Mouse (Mus musculus) G1E (cell line): ENCODE data around the gene Ctc1.

Experiments used
- CTCF ChIP-seq: IDR thresholded peaks from 2 replicates; pipeline ENCODE4 v1.5.1; 2012; ENCODE audit warnings: low read depth, low read length, inconsistent platforms, mixed read lengths
- GATA1 ChIP-seq: IDR thresholded peaks from 2 replicates; pipeline ENCODE4 v1.6.1; 2012; ENCODE audit warnings: borderline replicate concordance, low read length, inconsistent platforms, mixed read lengths
- POLR2AphosphoS5 ChIP-seq: IDR thresholded peaks from 2 replicates; pipeline ENCODE4 v1.6.1; 2012; ENCODE audit warnings: low read depth, low read length, inconsistent platforms; ENCODE audit not compliant: insufficient replicate concordance

DNA sequence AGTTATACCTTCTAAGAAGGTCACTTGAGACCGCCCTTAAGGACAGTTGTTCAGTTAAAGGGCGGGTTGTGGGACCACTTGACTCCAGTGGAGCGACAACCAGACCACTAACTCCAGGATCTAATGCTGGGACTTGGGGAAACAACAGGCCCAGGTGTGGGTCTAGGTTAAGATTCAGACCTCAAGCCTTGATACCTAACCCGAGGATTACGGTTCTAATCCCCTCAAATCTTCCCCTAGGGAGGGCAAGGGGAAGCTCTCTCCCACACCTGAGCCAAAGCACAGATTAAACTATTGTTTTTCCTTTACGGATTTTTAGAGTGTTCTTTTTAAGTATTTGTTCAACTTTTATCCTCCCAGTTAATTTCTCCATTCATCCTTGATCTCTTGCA lies 41.7 kb upstream of the Ctc1 start:
- no peak for TF ChIP-seq CTCF
- TF ChIP-seq GATA1: no peak
- no peak for TF ChIP-seq POLR2AphosphoS5
